Mouse (Mus musculus): ENCODE measurements around the gene Gm7544. TPM values are rescaled to one million over a fixed set of nuclear protein-coding genes. Genes with fewer than 3 reads are reported as not detected.
"Not testable (repeated sequence)": the region's sequence is repeated elsewhere in the genome, so short reads cannot be mapped to it uniquely, and the experiment has no call there.

Gene Gm7544
- polyA plus RNA-seq (2016; fragmentation: Nextera tagmentation; extraction: Ambion mirVana): not detected in 2 replicates

DNA sequence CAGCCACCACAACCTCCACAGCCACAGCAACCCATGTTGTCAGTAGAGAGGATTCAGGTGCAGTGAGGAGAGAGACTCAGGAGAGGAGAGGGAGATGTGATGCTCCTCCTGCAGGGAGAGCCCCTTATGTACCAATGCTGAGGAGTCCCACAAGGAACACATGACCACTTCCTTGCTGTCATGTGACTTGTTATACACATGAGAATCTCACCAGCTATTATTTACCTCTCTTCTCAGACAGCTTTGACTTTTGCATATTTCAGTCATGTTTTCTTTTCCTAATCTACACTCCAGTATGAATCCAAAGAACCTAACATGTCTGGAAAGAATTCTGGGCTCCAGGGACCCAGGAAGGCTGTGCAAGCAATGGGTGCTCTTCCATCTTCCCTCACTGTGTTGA lies at the start of gene Gm7544:
TSS of gene Gm7544 (minus strand) at position 101 of the 400 bp plus-strand sequence.
- not testable (repeated sequence) for H3K4me2 ChIP-seq; H3K9ac ChIP-seq; H3K27me3 ChIP-seq (replicated peaks); H3K9me3 ChIP-seq (replicated peaks); H3K27ac ChIP-seq (ENCODE audit: poor library complexity, severe bottlenecking); H3K4me3 ChIP-seq; H3K36me3 ChIP-seq; ATAC-seq (ENCODE audit: insufficient number of reproducible peaks, low FRiP score); H3K4me1 ChIP-seq (replicated peaks)

GRCm38 (mm10) chr1:83000306-83000705 lies 44.5 kb upstream of the Gm7544 start, which contains the start of gene Gm47959:
Gm47959 (plus strand) TSS chr1:83000548.
- H3K36me3 ChIP-seq; H3K27me3 ChIP-seq (replicated peaks); H3K9ac ChIP-seq; H3K4me1 ChIP-seq (replicated peaks); H3K4me3 ChIP-seq; H3K4me2 ChIP-seq; H3K27ac ChIP-seq (ENCODE audit: poor library complexity, severe bottlenecking); H3K9me3 ChIP-seq (replicated peaks); ATAC-seq (ENCODE audit: insufficient number of reproducible peaks, low FRiP score): not testable (repeated sequence)
- WGBS: 95% methylated on average over 9 of the region's 9 CpGs

- H3K9ac ChIP-seq: no peak overlapping the region
- no peaks in the 10 kb centered on the region for H3K9me3 ChIP-seq (replicated peaks)
- no peak overlapping the region for H3K27ac ChIP-seq (ENCODE audit: poor library complexity, severe bottlenecking)
- no peaks in the 10 kb centered on the region for H3K27me3 ChIP-seq (replicated peaks)
- no peak overlapping the region for H3K4me2 ChIP-seq
- no peaks in the 10 kb centered on the region for H3K36me3 ChIP-seq
- peaks cover 4% of the 10 kb centered on the region; the same call in 1 of the 2 replicates for H3K4me1 ChIP-seq (replicated peaks)
- WGBS: 73% methylated on average over 3 of the region's 3 CpGs
- H3K4me3 ChIP-seq: no peak overlapping the region
- ATAC-seq (ENCODE audit: insufficient number of reproducible peaks, low FRiP score): no peak
These were observed 38.1 kb upstream of the Gm7544 start for GRCm38 (mm10) chr1:82993947-82994346.

DNA sequence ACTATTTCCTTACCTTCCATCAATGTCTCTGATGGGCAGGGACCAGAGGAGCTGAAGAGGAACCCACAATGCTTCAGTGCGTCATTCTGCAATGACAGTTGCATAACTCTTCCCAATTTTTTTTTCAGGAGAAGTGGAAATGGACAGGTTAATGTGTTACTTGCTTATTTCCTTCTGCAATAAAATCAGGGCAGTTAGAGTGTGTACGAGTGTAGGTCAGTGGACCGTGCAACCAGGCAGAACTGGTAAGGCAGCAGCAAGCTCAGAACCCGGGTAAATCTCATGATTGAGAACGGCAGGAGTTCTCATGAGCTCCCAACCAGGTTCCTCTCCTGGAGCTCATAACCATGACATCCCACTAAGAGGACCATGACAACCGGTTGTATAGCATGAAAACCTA lies 36.3 kb upstream of the Gm7544 start:
- H3K9ac ChIP-seq: no peak overlapping the region
- WGBS: 82% methylated on average over 6 of the region's 6 CpGs
- H3K4me3 ChIP-seq: no peak overlapping the region
- no peak for ATAC-seq (ENCODE audit: insufficient number of reproducible peaks, low FRiP score)
- H3K4me1 ChIP-seq (replicated peaks): peaks cover 4% of the 10 kb centered on the region; the same call in 1 of the 2 replicates
- no peaks in the 10 kb centered on the region for H3K9me3 ChIP-seq (replicated peaks)
- no peak overlapping the region for H3K27ac ChIP-seq (ENCODE audit: poor library complexity, severe bottlenecking)
- H3K27me3 ChIP-seq (replicated peaks): no peaks in the 10 kb centered on the region
- H3K36me3 ChIP-seq: no peaks in the 10 kb centered on the region
- no peak overlapping the region for H3K4me2 ChIP-seq

DNA sequence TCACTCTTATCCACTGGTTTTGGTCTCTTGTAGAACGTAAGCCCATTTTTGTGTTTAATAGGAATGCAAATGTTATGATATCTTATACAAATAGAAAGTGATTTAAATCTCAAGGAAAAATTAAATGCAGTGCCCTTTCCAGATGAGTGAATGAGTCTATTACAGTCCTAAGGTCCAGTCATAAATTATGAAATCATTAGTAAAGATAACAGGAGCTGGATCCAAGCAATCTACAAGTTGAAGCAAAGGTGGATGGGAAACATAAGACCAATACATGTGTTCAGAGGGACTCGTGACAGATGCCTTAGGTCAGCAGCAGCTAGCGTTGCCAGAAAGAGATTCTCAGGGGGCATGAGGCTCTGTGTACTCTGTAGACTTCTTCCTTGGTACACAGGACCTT lies 35.8 kb upstream of the Gm7544 start:
- no peak overlapping the region for H3K4me3 ChIP-seq
- H3K9me3 ChIP-seq (replicated peaks): no peaks in the 10 kb centered on the region
- no peaks in the 10 kb centered on the region for H3K36me3 ChIP-seq
- WGBS: 76% methylated on average over 3 of the region's 3 CpGs
- no peak for ATAC-seq (ENCODE audit: insufficient number of reproducible peaks, low FRiP score)
- H3K27me3 ChIP-seq (replicated peaks): no peaks in the 10 kb centered on the region
- H3K27ac ChIP-seq (ENCODE audit: poor library complexity, severe bottlenecking): no peak overlapping the region
- no peak overlapping the region for H3K4me2 ChIP-seq
- no peak overlapping the region for H3K9ac ChIP-seq
- peaks cover 4% of the 10 kb centered on the region; the same call in 1 of the 2 replicates for H3K4me1 ChIP-seq (replicated peaks)

DNA sequence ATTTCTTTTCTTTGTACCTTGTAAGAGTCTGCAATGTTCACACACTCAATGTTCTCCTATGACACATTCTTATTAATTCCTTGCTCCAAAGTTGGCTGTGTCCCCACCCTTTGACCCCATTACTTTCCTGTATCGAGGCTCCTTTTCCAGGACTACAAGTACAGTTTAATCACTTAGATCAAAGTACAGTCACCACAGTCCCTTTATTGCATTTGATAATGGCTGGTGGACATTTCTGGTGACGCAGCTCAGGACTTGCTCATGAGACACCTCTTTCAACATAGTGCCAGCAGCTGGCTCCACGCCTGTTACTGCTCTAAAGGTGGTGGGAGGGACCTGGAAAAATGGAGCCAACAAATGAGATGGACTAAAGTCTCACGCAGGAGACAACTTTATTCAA lies 35.2 kb upstream of the Gm7544 start:
- H3K9me3 ChIP-seq (replicated peaks): no peaks in the 10 kb centered on the region
- H3K27ac ChIP-seq (ENCODE audit: poor library complexity, severe bottlenecking): no peak overlapping the region
- H3K4me2 ChIP-seq: no peak overlapping the region
- peaks cover 4% of the 10 kb centered on the region; the same call in 1 of the 2 replicates for H3K4me1 ChIP-seq (replicated peaks)
- no peaks in the 10 kb centered on the region for H3K27me3 ChIP-seq (replicated peaks)
- no peak overlapping the region for H3K9ac ChIP-seq
- H3K36me3 ChIP-seq: no peaks in the 10 kb centered on the region
- 62% methylated on average over 4 of the region's 4 CpGs for WGBS
- no peak for ATAC-seq (ENCODE audit: insufficient number of reproducible peaks, low FRiP score)
- no peak overlapping the region for H3K4me3 ChIP-seq

DNA sequence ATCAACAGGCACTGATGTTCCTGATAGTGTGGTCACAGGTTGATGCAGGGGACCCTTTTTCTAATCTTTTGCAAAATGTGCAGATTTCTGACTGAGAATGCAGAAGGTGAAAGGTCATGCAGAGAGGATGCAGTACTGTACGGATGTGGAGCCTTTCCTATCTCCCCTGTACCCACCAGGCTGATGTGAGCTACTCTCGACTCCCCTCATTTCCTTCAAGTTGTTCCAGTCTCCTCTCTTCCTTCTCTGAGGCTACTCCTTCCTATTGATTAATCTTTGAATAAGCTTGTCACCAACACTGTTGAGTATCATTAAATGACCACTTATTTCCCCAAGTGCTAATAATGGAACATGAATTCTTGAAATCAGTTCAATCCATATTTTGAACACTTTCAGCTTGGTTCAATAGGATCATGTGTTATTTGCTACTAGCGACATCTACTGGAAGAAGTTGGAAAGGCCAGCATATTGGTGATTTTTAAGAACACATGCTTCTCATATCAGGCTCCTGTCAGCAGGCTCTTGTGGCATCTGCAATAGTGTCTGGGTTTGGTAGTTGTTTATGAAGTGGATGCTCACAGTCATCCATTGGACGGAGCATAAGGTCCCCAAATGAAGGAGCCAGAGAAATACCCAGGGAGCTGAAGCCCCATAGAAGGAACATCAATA lies 31.9 kb upstream of the Gm7544 start:
- Histone ChIP-seq H3K9ac (no peak overlapping the region), H3K4me1 (replicated peaks) (peaks cover 4% of the 10 kb centered on the region; the same call in 1 of the 2 replicates), H3K36me3 (no peaks in the 10 kb centered on the region), H3K4me3 (no peak overlapping the region), H3K4me2 (no peak overlapping the region), H3K27ac (ENCODE audit: poor library complexity, severe bottlenecking) (no peak overlapping the region), H3K9me3 (replicated peaks) (peaks cover 8% of the 10 kb centered on the region), H3K27me3 (replicated peaks) (no peaks in the 10 kb centered on the region)
- 22% methylated on average over 4 of the region's 4 CpGs for WGBS
- 0 out of 2 replicates have a peak, but pooled peaks have one; percentile 11 for ATAC-seq (ENCODE audit: insufficient number of reproducible peaks, low FRiP score)

GRCm38 (mm10) chr1:82986738-82987137 lies 30.9 kb upstream of the Gm7544 start:
- ATAC-seq (ENCODE audit: insufficient number of reproducible peaks, low FRiP score): no peak
- Histone ChIP-seq H3K4me3 (no peak overlapping the region), H3K36me3 (no peaks in the 10 kb centered on the region), H3K4me1 (replicated peaks) (peaks cover 4% of the 10 kb centered on the region; the same call in 1 of the 2 replicates), H3K9me3 (replicated peaks) (peaks cover 8% of the 10 kb centered on the region), H3K27me3 (replicated peaks) (no peaks in the 10 kb centered on the region), H3K9ac (no peak overlapping the region), H3K4me2 (no peak overlapping the region), H3K27ac (ENCODE audit: poor library complexity, severe bottlenecking) (no peak overlapping the region)
- 81% methylated on average over 6 of the region's 6 CpGs for WGBS

DNA sequence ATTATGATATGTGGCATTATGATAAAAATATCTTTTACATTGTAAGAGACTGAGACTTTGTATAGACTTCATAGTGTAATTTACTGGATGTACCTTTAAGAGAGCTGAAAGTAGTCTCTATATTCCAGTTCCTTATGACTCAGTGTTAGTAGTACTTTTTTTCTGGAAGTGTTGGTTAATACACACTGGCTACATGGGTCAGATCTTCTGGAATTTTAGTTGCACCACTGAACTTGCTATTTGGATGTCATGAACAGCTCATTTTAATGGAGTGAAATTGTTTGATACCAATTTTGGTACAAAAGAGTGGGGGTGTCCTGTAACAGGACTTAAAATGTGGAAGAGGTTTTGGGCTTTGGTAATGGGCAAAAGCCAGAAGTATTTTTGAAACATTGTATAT lies 22.0 kb upstream of the Gm7544 start:
- no peak for ATAC-seq (ENCODE audit: insufficient number of reproducible peaks, low FRiP score)
- H3K4me1 ChIP-seq (replicated peaks): peaks cover 24% of the 10 kb centered on the region
- no peaks in the 10 kb centered on the region for H3K27me3 ChIP-seq (replicated peaks)
- H3K9ac ChIP-seq: no peak overlapping the region
- H3K4me2 ChIP-seq: no peak overlapping the region
- H3K27ac ChIP-seq (ENCODE audit: poor library complexity, severe bottlenecking): no peak overlapping the region
- H3K36me3 ChIP-seq: no peaks in the 10 kb centered on the region
- no peak overlapping the region for H3K4me3 ChIP-seq
- no peaks in the 10 kb centered on the region for H3K9me3 ChIP-seq (replicated peaks)

GRCm38 (mm10) chr1:82975750-82976149 lies 19.9 kb upstream of the Gm7544 start:
- H3K27ac ChIP-seq (ENCODE audit: poor library complexity, severe bottlenecking): no peak overlapping the region
- no peaks in the 10 kb centered on the region for H3K27me3 ChIP-seq (replicated peaks)
- H3K4me2 ChIP-seq: no peak overlapping the region
- H3K4me1 ChIP-seq (replicated peaks): peaks cover 40% of the 10 kb centered on the region
- no peak for ATAC-seq (ENCODE audit: insufficient number of reproducible peaks, low FRiP score)
- 66% methylated on average over 5 of the region's 5 CpGs for WGBS
- no peaks in the 10 kb centered on the region for H3K9me3 ChIP-seq (replicated peaks)
- no peak overlapping the region for H3K9ac ChIP-seq
- H3K36me3 ChIP-seq: no peaks in the 10 kb centered on the region
- no peak overlapping the region for H3K4me3 ChIP-seq

GRCm38 (mm10) chr1:82974342-82974741 lies 18.5 kb upstream of the Gm7544 start:
- H3K27me3 ChIP-seq (replicated peaks): no peaks in the 10 kb centered on the region
- H3K4me3 ChIP-seq: no peak overlapping the region
- ATAC-seq (ENCODE audit: insufficient number of reproducible peaks, low FRiP score): peak; percentile 90
- peak overlapping the region; percentile 26; the same call in 1 of the 2 replicates for H3K4me2 ChIP-seq
- H3K9me3 ChIP-seq (replicated peaks): no peaks in the 10 kb centered on the region
- peaks cover 40% of the 10 kb centered on the region for H3K4me1 ChIP-seq (replicated peaks)
- H3K9ac ChIP-seq: no peak overlapping the region
- 55% methylated on average over 9 of the region's 9 CpGs for WGBS
- H3K36me3 ChIP-seq: no peaks in the 10 kb centered on the region
- H3K27ac ChIP-seq (ENCODE audit: poor library complexity, severe bottlenecking): peak overlapping the region; percentile 66

GRCm38 (mm10) chr1:82973901-82974300 lies 18.1 kb upstream of the Gm7544 start:
- Histone ChIP-seq H3K4me1 (replicated peaks) (peaks cover 40% of the 10 kb centered on the region), H3K9ac (no peak overlapping the region; the same call in 1 of the 2 replicates), H3K27ac (ENCODE audit: poor library complexity, severe bottlenecking) (peak overlapping the region; percentile 66), H3K4me3 (no peak overlapping the region), H3K36me3 (no peaks in the 10 kb centered on the region), H3K4me2 (peak overlapping the region; percentile 26; the same call in 1 of the 2 replicates), H3K9me3 (replicated peaks) (no peaks in the 10 kb centered on the region), H3K27me3 (replicated peaks) (no peaks in the 10 kb centered on the region)
- WGBS: 32% methylated on average over 6 of the region's 6 CpGs
- peak; percentile 22; the same call in 1 of the 2 replicates for ATAC-seq (ENCODE audit: insufficient number of reproducible peaks, low FRiP score)
